In the genomic region with DNA sequence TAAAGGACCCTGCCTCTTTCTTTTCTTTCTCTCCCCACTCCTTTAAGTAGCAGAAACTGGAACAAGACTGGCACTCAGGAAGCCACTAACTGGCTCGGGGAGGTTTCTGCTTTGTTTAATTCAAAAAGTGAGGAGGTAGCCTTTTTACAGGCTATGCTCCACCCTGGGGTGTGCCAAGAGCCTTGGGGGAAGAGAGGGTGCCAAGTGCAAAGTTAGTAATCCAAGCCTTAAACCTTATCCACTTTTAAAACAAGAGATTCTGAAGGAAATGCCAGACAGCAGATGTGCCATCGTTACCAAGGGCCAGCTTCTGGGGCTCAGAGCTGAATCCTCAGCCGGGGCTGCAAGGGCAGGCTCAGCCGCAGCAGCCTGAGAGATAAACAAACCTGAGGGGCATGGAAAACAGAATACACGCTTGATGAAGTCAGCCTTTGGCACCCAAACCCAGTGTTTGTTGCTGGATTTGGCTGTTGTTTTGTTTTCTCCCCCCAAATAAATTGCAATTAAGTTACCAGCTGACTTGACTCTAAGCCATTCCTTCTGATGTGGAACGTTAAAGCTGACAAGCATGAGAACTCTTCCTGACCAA, we compare ENCODE assay signal across 8 mouse cellular contexts.
DNase-seq lines count a peak whose midpoint lies in the region; ATAC-seq lines count a peak whose summit lies in the region.

No protein-coding gene starts in this region.

- H3K27ac ChIP-seq in limb, embryonic 13.5 days, result peak overlapping the region; percentile 74; the same call in 1 of the 2 replicates
- H3K27ac ChIP-seq in stomach, embryonic 14.5 days (ENCODE audit: low read length), result no peak overlapping the region

- 13% methylated on average over 6 of the region's 6 CpGs for WGBS in limb, embryonic 13.5 days
- WGBS in stomach, embryonic 14.5 days, result 31% methylated on average over 6 of the region's 6 CpGs

- peaks cover 32% of the 10 kb centered on the region for H3K36me3 ChIP-seq in megakaryocyte, embryonic 14.5 days (replicated peaks; ENCODE audit: low read length)
- no peaks in the 10 kb centered on the region for H3K36me3 ChIP-seq in limb, embryonic 13.5 days
- H3K36me3 ChIP-seq in stomach, embryonic 14.5 days (ENCODE audit: control insufficient read depth, insufficient read depth, low read length), result no peaks in the 10 kb centered on the region

- H3K4me3 ChIP-seq in megakaryocyte, embryonic 14.5 days (replicated peaks), result peak overlapping the region; percentile 95
- peak overlapping the region; percentile 46 for H3K4me3 ChIP-seq in limb, embryonic 13.5 days
- 0 out of 2 replicates have a peak overlapping the region, but pooled peaks have one; percentile 5 for H3K4me3 ChIP-seq in stomach, embryonic 14.5 days (ENCODE audit: low read depth, low read length)

- H3K9ac ChIP-seq in limb, embryonic 13.5 days, result peak overlapping the region; percentile 70
- no peak overlapping the region; the same call in 1 of the 2 replicates for H3K9ac ChIP-seq in stomach, embryonic 14.5 days (replicated peaks; ENCODE audit: low read depth, low read length)

- H3K9me3 ChIP-seq in megakaryocyte, embryonic 14.5 days, result no peaks in the 10 kb centered on the region
- H3K9me3 ChIP-seq in limb, embryonic 13.5 days, result no peaks in the 10 kb centered on the region
- H3K9me3 ChIP-seq in stomach, embryonic 14.5 days (ENCODE audit: control insufficient read depth, low read depth, low read length), result no peaks in the 10 kb centered on the region

- H3K27me3 ChIP-seq in megakaryocyte, embryonic 14.5 days (replicated peaks), result no peaks in the 10 kb centered on the region
- H3K27me3 ChIP-seq in limb, embryonic 13.5 days, result no peaks in the 10 kb centered on the region
- H3K27me3 ChIP-seq in stomach, embryonic 14.5 days (ENCODE audit: control insufficient read depth, insufficient read depth, low read length), result no peaks in the 10 kb centered on the region

- H3K4me2 ChIP-seq in limb, embryonic 13.5 days (replicated peaks), result peak overlapping the region; percentile 81
- peak overlapping the region; percentile 2 for H3K4me2 ChIP-seq in stomach, embryonic 14.5 days (replicated peaks; ENCODE audit: low read depth, low read length)

- DNase-seq in embryo, embryonic 10.5 days (ENCODE audit: low spot score), result peak; percentile 10
- DNase-seq in embryo, embryonic 11 days, result no peak
- no peak for DNase-seq in frontal cortex, adult 2 months (ENCODE audit: extremely low spot score in 1 of 2, low spot score in 1 of 2)
- DNase-seq in T-cell, adult 2 months (ENCODE audit: low spot score), result no peak

- no peak for ATAC-seq in megakaryocyte, adult 5-6 weeks (ENCODE audit: poor library complexity, severe bottlenecking)
- no peak for ATAC-seq in limb, embryonic 13.5 days (ENCODE audit: low FRiP score, low read depth)
- ATAC-seq in stomach, embryonic 14.5 days (ENCODE audit: insufficient number of reproducible peaks, insufficient read depth, low FRiP score, low read depth), result no peak

- peaks cover 84% of the 10 kb centered on the region for H3K4me1 ChIP-seq in megakaryocyte, embryonic 14.5 days
- H3K4me1 ChIP-seq in limb, embryonic 13.5 days, result peaks cover 51% of the 10 kb centered on the region
- H3K4me1 ChIP-seq in stomach, embryonic 14.5 days (ENCODE audit: control insufficient read depth, insufficient read depth, low read length), result peaks cover 12% of the 10 kb centered on the region; the same call in 1 of the 2 replicates

Comparison
In these comparisons a context has a peak if more than half of its experiments do, and no peak if none do; other contexts are left out.
1. H3K4me3 ChIP-seq: peak in every context shown above with its lines; median percentile 95 in megakaryocyte, embryonic 14.5 days; 46 in limb, embryonic 13.5 days; 5 in stomach, embryonic 14.5 days.